Mouse (Mus musculus): ENCODE results near the gene Rarres1.

The Rarres1 gene

GRCm38 (mm10) chr3:67515274-67515801 is at the start of gene Rarres1:
Gene Rarres1 (minus strand): TSS chr3:67515523.
- DNase-seq (ENCODE audit: low spot score in 2 of 2): peak in 1 of 2 experiments; percentile 14

- no peak for DNase-seq (ENCODE audit: low spot score in 2 of 2)
Measured at GRCm38 (mm10) chr3:67564731-67565357, 49.5 kb upstream of the Rarres1 start.

- no peak for DNase-seq (ENCODE audit: low spot score in 2 of 2)
Measured at GRCm38 (mm10) chr3:67557718-67558354, 42.5 kb upstream of the Rarres1 start.

GRCm38 (mm10) chr3:67557200-67557651 is 41.9 kb upstream of the Rarres1 start:
- DNase-seq (ENCODE audit: low spot score in 2 of 2): no peak

- no peak for DNase-seq (ENCODE audit: low spot score in 2 of 2)
Measured at GRCm38 (mm10) chr3:67555211-67555610, 39.9 kb upstream of the Rarres1 start.

GRCm38 (mm10) chr3:67553927-67554448 is 38.7 kb upstream of the Rarres1 start:
- DNase-seq (ENCODE audit: low spot score in 2 of 2): peak in 1 of 2 experiments; percentile 33

- DNase-seq (ENCODE audit: low spot score in 2 of 2): peak in 1 of 2 experiments; percentile 25
Measured at GRCm38 (mm10) chr3:67553281-67553680, 38.0 kb upstream of the Rarres1 start.

- DNase-seq (ENCODE audit: low spot score in 2 of 2): no peak
Measured at GRCm38 (mm10) chr3:67551193-67551592, 35.9 kb upstream of the Rarres1 start.

DNA sequence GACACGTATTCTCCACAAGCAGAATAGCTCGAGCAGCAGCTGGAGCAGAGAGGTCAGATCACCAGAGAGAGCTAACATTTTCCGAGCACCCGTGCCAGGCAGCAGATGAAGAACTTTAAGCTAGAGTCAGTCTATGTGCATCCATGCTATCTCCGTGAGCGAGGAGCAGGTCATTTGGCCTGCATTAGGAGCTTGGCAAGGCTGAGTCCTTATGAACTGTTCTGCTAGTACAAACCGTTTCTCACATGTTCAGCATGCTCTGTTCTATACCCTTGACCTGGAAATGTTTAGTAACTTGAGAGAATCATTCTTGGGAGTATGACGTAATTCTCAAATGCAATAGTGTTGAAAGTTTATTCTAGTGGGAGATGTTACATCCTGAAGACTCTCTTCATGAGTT is 28.3 kb upstream of the Rarres1 start:
- no peak for DNase-seq (ENCODE audit: low spot score in 2 of 2)

- DNase-seq (ENCODE audit: low spot score in 2 of 2): no peak
Measured at GRCm38 (mm10) chr3:67524768-67525167, 9.4 kb upstream of the Rarres1 start.

DNA sequence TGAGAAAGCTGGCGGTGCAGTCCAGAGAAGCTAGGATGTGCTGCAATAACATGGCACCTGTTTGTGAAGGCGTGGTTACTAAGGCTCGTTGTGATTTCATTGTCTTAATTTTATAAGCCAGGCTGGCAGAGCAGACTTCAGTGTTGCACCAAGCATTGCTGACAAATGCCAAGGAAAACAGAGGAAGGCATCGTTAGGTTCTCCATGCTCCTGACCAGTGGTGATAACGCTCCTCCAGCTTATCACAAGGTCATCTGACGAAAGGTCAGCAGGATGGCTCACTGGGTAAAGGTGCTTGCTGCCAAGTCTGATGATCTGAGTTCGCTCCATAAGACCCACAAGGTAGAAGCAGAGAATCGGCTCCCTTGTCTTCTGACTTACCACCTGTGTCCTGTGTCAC is 7.4 kb upstream of the Rarres1 start:
- no peak for DNase-seq (ENCODE audit: low spot score in 2 of 2)

- DNase-seq (ENCODE audit: low spot score in 2 of 2): no peak
Measured at GRCm38 (mm10) chr3:67520568-67521143, 5.3 kb upstream of the Rarres1 start.

GRCm38 (mm10) chr3:67514801-67515273 is 486 bp downstream of the Rarres1 start:
- peak in 1 of 2 experiments; percentile 10 for DNase-seq (ENCODE audit: low spot score in 2 of 2)

DNA sequence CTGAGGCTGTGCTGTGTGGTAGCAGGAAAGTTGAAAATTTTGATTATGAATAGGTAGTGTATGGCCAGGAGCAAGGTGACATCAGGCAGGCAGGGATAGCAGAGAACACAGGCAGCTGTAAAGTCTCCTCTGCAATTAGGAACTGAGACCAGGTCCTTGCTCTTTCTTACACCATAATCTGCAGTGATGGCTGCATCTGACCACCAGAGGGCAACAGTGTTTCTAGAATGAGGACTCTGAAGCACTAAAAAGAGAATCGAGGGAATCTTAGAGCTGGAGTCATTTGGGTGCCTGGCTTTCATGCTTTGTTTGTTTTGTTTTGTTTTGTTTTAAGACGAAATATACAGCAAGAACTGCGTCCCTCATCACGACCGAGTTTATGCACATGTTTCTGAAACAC is 2.5 kb downstream of the Rarres1 start:
- DNase-seq (ENCODE audit: low spot score in 2 of 2): peak; percentile 50 to 57

GRCm38 (mm10) chr3:67508216-67508892 is 7.0 kb downstream of the Rarres1 start:
- DNase-seq (ENCODE audit: low spot score in 2 of 2): no peak

DNA sequence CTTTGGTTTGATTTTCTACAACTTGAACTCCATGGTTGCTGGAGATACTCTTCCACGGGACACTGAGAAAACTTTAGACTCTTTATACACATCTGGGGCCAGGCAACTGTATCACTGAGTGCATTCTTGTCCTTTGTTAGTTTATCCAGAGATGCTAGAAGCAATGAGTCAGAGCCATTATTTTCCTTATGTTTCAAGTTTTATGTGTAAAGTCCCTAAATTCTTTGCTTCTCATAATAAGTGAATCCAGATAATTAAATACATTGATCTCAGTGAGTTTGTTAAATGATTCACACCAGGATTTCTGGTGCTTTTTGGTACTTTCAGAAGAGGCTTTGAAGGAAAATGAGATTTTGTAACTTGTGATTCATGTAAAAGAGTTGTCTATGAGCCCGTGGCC is 10.0 kb downstream of the Rarres1 start:
- no peak for DNase-seq (ENCODE audit: low spot score in 2 of 2)

GRCm38 (mm10) chr3:67503878-67504277 is 11.4 kb downstream of the Rarres1 start:
- no peak for DNase-seq (ENCODE audit: low spot score in 2 of 2)

DNA sequence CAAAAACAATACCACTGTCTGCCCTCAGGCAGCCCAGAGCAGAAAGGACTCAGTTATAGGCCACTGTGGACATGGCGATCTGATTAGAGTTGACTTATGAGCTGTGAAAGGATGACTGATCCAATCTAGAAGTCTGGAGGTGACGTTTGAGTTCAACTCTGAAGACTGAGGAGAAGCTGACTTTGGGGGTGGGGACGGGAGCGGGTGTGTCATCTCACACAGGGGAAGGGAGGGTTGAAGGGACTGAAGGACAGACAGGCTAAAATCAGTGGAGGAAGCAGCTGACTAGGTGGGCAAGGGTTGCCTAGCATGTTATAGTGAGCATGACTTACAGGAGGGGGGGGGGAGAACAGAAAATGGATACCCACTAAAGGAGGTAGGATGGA is 15.9 kb downstream of the Rarres1 start:
- DNase-seq (ENCODE audit: low spot score in 2 of 2): no peak

DNA sequence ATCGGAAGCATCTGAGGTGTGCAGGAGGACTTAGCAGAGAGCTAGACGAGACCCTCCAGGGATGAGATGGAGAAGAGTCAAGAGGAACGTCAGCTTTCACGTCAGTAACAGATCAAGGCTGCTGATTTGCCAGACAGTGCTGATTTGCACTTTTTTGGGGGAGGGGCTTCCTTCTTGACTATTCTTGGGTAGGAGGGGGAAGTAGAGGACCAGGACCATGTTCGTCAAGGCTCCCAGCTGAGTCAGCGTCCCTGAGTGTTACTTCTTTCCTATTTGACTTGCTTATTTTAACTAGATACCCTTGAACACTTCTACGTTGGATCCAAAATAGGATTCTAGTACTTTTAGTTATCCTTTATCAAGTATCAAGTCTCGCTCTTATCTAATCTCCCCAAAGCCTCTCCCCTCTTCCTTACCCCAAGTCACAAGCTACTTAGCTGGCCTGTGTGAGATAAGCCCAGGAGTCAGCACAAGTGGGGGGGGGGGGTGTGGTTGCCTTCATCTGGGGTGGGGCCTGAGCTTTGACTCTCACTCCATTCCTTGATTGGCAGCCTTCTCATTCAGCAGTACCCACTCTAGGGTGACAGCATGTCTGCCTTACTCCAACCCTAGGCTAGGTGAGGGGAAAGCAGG is 16.4 kb downstream of the Rarres1 start:
- DNase-seq (ENCODE audit: low spot score in 2 of 2): no peak

GRCm38 (mm10) chr3:67497998-67498397 is 17.3 kb downstream of the Rarres1 start:
- no peak for DNase-seq (ENCODE audit: low spot score in 2 of 2)

- no peak for DNase-seq (ENCODE audit: low spot score in 2 of 2)
Measured at GRCm38 (mm10) chr3:67496310-67496709, 19.0 kb downstream of the Rarres1 start.

Data from urinary bladder, adult 18-20 months (tissue).